Mouse (Mus musculus) kidney, adult 2 months (tissue): ENCODE measurements at regions not wholly inside any gene's neighbourhood (a gene's known extent, or its start where the extent isn't known, plus 50 kb on each side); places are given as distances from the start of the nearest gene placed in this dataset.

Experiments
- CTCF ChIP-seq: fragments of 200-500 bp; conservative IDR thresholded peaks from 2 replicates; pipeline ENCODE4 v1.5.1; 2011; ENCODE audit warnings: low read depth, mild to moderate bottlenecking, control low read depth, low read length, moderate library complexity, mixed read lengths; ENCODE audit not compliant: insufficient read depth, insufficient read length
- POLR2A ChIP-seq: fragments of 200-500 bp; IDR thresholded peaks from one replicate; pipeline ENCODE4 v1.6.1; 2011; ENCODE audit warnings: low read depth, low read length, control low read depth

GRCm38 (mm10) chr8:103561606-103562005 is 539.8 kb upstream of the Cdh5 start:
- no peak for TF ChIP-seq POLR2A
- no peak for TF ChIP-seq CTCF
